Mouse (Mus musculus): ENCODE data around the gene Btbd9. TPM values are rescaled to one million over a fixed set of nuclear protein-coding genes. Genes with fewer than 3 reads are reported as not detected.

Gene Btbd9
- polyA plus RNA-seq, 1 experiment, result 21.0 TPM

DNA sequence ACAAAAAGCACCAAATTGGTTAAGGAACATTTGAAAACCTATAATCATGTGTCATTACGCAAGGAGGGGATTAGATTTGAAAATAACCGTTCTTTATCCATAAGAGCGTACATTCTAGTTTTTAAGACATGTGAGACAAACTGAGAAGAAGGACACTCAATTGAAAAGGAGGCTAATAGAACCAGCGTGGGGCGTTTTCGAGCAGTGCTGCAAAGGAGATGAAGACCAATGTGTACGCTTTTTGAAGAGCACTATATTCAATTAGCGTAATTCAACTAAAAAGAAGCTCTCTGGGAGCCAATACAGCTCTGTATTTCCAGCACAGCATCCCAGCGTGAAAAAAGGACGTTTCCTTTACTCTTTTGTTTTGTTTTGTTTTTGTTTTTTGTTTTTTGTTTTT, 103.5 kb downstream of the Btbd9 start:
- H3K4me1 ChIP-seq (ENCODE audit: control insufficient read depth, insufficient read depth, low read length), result no peaks in the 10 kb centered on the region
- no peak overlapping the region for H3K27ac ChIP-seq (ENCODE audit: control insufficient read depth, insufficient read depth, low read depth, low read length, poor library complexity)
- H3K4me3 ChIP-seq (replicated peaks; ENCODE audit: control insufficient read depth, low read depth, low read length), result no peak overlapping the region
- 88% methylated on average over 10 of the region's 10 CpGs for WGBS
- no peak for TF ChIP-seq CTCF (IDR thresholded peaks at IDR 0.05; ENCODE audit: control insufficient read depth, insufficient read depth, low read length)
- TF ChIP-seq POLR2A (IDR thresholded peaks at IDR 0.05; ENCODE audit: borderline replicate concordance, control insufficient read depth, low read depth, low read length), result no peak

DNA sequence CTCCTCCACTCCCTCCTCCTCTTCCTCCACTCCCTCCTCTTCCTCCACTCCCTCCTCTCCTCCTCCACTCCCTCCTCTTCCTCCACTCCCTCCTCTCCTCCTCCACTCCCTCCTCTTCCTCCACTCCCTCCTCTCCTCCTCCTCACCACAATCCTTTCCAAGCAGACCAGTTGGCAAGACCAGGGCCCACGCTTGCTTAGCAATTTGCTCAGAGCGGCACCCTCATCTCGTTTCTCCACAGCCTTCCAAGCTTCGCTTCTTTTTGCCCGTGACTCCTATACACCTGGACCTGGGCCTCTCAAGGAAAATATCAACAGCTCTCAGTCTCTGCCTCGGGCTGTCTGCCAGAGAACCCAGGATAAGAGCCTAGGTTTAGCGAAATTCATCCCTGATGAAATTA, 104.8 kb downstream of the Btbd9 start:
- Histone ChIP-seq H3K4me3 (replicated peaks; ENCODE audit: control insufficient read depth, low read depth, low read length) (no peak overlapping the region), H3K27ac (ENCODE audit: control insufficient read depth, insufficient read depth, low read depth, low read length, poor library complexity) (no peak overlapping the region), H3K4me1 (ENCODE audit: control insufficient read depth, insufficient read depth, low read length) (no peaks in the 10 kb centered on the region)
- WGBS, result 84% methylated on average over 7 of the region's 7 CpGs
- TF ChIP-seq POLR2A (IDR thresholded peaks at IDR 0.05; ENCODE audit: borderline replicate concordance, control insufficient read depth, low read depth, low read length) (no peak), CTCF (IDR thresholded peaks at IDR 0.05; ENCODE audit: control insufficient read depth, insufficient read depth, low read length) (no peak)

- WGBS, result 84% methylated on average over 8 of the region's 8 CpGs
- TF ChIP-seq CTCF (IDR thresholded peaks at IDR 0.05; ENCODE audit: control insufficient read depth, insufficient read depth, low read length), result no peak
- H3K4me3 ChIP-seq (replicated peaks; ENCODE audit: control insufficient read depth, low read depth, low read length), result no peak overlapping the region
- H3K4me1 ChIP-seq (ENCODE audit: control insufficient read depth, insufficient read depth, low read length), result no peaks in the 10 kb centered on the region
- no peak overlapping the region for H3K27ac ChIP-seq (ENCODE audit: control insufficient read depth, insufficient read depth, low read depth, low read length, poor library complexity)
These were observed 105.5 kb downstream of the Btbd9 start for GRCm38 (mm10) chr17:30470790-30471189.

- no peak overlapping the region for H3K27ac ChIP-seq (ENCODE audit: control insufficient read depth, insufficient read depth, low read depth, low read length, poor library complexity)
- H3K4me3 ChIP-seq (replicated peaks; ENCODE audit: control insufficient read depth, low read depth, low read length), result no peak overlapping the region
- 84% methylated on average over 8 of the region's 8 CpGs for WGBS
- H3K4me1 ChIP-seq (ENCODE audit: control insufficient read depth, insufficient read depth, low read length), result no peaks in the 10 kb centered on the region
- TF ChIP-seq POLR2A (IDR thresholded peaks at IDR 0.05; ENCODE audit: borderline replicate concordance, control insufficient read depth, low read depth, low read length), result no peak
- TF ChIP-seq CTCF (IDR thresholded peaks at IDR 0.05; ENCODE audit: control insufficient read depth, insufficient read depth, low read length), result no peak
These were observed 106.0 kb downstream of the Btbd9 start for GRCm38 (mm10) chr17:30470286-30470685.

DNA sequence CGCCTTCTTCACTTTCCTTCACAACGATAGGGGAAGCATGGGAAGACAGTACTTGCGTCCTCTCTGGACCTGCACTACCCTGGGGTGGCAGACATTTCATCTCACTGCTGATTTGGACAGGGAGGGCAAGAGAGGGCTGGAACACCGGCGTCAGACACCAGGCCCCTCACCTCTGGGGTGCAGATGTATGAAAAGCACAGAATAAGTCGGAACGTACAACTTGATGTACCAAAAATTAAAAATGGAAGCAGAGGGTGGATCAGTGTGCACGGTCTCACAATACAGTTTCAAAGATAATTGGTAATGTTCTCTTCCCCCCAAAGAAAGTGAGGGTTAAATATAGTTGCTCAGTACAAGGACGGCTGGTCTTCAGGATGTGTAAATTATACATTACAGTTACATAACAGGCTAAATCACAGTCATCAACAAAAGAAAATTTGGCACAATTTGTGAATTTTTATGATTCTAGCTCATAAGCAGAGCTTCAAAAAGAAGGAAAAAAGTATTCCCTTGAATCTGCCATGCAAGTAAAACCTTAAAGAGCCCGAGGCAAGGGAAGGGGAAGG, 106.7 kb downstream of the Btbd9 start:
- TF ChIP-seq CTCF (IDR thresholded peaks at IDR 0.05; ENCODE audit: control insufficient read depth, insufficient read depth, low read length), result no peak
- TF ChIP-seq POLR2A (IDR thresholded peaks at IDR 0.05; ENCODE audit: borderline replicate concordance, control insufficient read depth, low read depth, low read length), result no peak
- no peak overlapping the region for H3K27ac ChIP-seq (ENCODE audit: control insufficient read depth, insufficient read depth, low read depth, low read length, poor library complexity)
- H3K4me1 ChIP-seq (ENCODE audit: control insufficient read depth, insufficient read depth, low read length), result no peaks in the 10 kb centered on the region
- H3K4me3 ChIP-seq (replicated peaks; ENCODE audit: control insufficient read depth, low read depth, low read length), result no peak overlapping the region
- WGBS, result 85% methylated on average over 10 of the region's 10 CpGs

GRCm38 (mm10) chr17:30468368-30468767, 107.9 kb downstream of the Btbd9 start:
- Histone ChIP-seq H3K4me3 (replicated peaks; ENCODE audit: control insufficient read depth, low read depth, low read length) (no peak overlapping the region), H3K4me1 (ENCODE audit: control insufficient read depth, insufficient read depth, low read length) (no peaks in the 10 kb centered on the region), H3K27ac (ENCODE audit: control insufficient read depth, insufficient read depth, low read depth, low read length, poor library complexity) (no peak overlapping the region)
- 75% methylated on average over 4 of the region's 4 CpGs for WGBS
- TF ChIP-seq CTCF (IDR thresholded peaks at IDR 0.05; ENCODE audit: control insufficient read depth, insufficient read depth, low read length), result no peak
- no peak for TF ChIP-seq POLR2A (IDR thresholded peaks at IDR 0.05; ENCODE audit: borderline replicate concordance, control insufficient read depth, low read depth, low read length)

- TF ChIP-seq CTCF (IDR thresholded peaks at IDR 0.05; ENCODE audit: control insufficient read depth, insufficient read depth, low read length) (no peak), POLR2A (IDR thresholded peaks at IDR 0.05; ENCODE audit: borderline replicate concordance, control insufficient read depth, low read depth, low read length) (no peak)
- H3K27ac ChIP-seq (ENCODE audit: control insufficient read depth, insufficient read depth, low read depth, low read length, poor library complexity), result no peak overlapping the region
- no peaks in the 10 kb centered on the region for H3K4me1 ChIP-seq (ENCODE audit: control insufficient read depth, insufficient read depth, low read length)
- 80% methylated on average over 14 of the region's 14 CpGs for WGBS
- no peak overlapping the region for H3K4me3 ChIP-seq (replicated peaks; ENCODE audit: control insufficient read depth, low read depth, low read length)
These were observed 108.6 kb downstream of the Btbd9 start for GRCm38 (mm10) chr17:30467566-30468213.

DNA sequence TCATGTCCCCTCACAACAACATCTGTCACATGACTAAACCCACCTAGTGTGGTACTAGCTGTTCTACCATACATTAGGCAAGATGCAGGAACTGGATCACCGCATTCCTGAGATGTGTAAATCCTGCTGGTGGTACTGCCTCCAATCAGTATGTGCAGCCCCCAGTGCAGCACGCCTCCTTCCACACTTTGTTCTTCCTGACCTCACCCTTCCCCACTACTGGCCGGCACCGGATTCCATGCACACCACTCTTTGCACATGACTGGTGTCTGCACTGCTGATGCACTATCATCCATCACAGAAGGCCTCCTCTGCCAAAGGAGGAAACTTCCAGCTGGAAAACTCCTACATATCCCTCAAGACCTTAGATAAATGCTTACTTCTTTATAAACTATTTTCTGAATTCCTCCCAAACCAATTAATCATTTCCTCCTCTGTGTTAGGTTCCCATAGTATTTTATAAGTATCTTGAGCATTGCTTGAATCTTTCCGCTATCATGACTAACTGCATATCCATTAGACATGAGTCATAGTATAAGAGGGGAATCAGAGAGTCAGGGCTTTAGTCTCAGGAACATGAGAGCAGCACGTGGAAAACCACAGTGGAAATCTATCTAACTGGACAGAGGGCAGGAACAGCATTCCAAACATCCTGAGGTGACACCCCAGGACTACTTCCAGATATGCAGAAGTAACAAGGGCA, 111.1 kb downstream of the Btbd9 start:
- H3K27ac ChIP-seq (ENCODE audit: control insufficient read depth, insufficient read depth, low read depth, low read length, poor library complexity), result no peak overlapping the region
- TF ChIP-seq POLR2A (IDR thresholded peaks at IDR 0.05; ENCODE audit: borderline replicate concordance, control insufficient read depth, low read depth, low read length), result no peak
- TF ChIP-seq CTCF (IDR thresholded peaks at IDR 0.05; ENCODE audit: control insufficient read depth, insufficient read depth, low read length), result no peak
- H3K4me3 ChIP-seq (replicated peaks; ENCODE audit: control insufficient read depth, low read depth, low read length), result no peak overlapping the region
- H3K4me1 ChIP-seq (ENCODE audit: control insufficient read depth, insufficient read depth, low read length), result no peaks in the 10 kb centered on the region
- WGBS, result 81% methylated on average over 6 of the region's 6 CpGs
